Mouse (Mus musculus) T-cell, adult 2 months (primary cell): ENCODE results near the gene Obp2a.
"Not testable (repeated sequence)": the region's sequence is repeated elsewhere in the genome, so short reads cannot be mapped to it uniquely, and the experiment has no call there.

ENCODE experiments used
- DNase-seq: peaks from one replicate; pipeline ENCODE4 v3.0.0; 2022; ENCODE audit warnings: low spot score

The Obp2a gene

DNA sequence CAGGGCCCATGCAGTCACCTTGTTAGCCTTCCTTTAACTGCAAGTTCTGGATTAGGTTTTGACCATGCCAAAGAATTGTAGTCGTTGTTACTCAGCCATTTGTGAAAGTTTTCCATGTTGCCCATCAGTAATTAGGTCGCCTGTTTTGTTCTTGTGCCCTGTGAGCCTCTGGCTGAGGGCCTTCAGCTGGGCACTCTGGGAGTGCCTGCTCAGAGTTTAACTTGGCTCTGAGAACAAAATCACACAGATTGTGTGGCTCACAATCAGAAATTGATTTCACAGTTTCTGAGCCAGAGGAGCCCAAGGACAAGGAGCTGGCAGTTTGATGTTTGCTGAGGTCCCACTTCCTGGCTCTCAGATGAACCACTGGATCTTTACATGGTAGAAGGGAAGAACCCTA is 9.9 kb downstream of the Obp2a start:
- DNase-seq = not testable (repeated sequence)

- DNase-seq = not testable (repeated sequence)
Observed at GRCm38 (mm10) chr2:25711641-25712040, 11.8 kb downstream of the Obp2a start.

DNA sequence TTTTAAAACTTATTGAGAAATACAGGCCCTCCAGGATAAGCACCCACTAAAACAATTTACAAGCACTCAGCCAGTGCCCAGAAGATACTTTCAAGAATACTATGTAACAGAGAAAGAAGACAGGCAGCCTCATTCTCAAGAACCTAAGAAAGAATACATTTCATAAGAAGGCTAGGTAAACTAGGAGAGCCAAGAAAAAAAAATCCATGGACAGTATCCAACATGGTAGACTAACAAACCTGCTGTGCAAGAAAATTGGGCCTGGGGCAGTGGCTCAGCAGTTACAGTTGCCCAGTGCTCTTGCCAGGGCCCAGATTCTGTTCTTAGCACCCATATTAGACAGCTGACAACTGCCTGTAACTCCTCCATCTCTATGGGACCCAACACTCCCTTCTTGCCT is 17.4 kb downstream of the Obp2a start:
- DNase-seq = no peak

DNA sequence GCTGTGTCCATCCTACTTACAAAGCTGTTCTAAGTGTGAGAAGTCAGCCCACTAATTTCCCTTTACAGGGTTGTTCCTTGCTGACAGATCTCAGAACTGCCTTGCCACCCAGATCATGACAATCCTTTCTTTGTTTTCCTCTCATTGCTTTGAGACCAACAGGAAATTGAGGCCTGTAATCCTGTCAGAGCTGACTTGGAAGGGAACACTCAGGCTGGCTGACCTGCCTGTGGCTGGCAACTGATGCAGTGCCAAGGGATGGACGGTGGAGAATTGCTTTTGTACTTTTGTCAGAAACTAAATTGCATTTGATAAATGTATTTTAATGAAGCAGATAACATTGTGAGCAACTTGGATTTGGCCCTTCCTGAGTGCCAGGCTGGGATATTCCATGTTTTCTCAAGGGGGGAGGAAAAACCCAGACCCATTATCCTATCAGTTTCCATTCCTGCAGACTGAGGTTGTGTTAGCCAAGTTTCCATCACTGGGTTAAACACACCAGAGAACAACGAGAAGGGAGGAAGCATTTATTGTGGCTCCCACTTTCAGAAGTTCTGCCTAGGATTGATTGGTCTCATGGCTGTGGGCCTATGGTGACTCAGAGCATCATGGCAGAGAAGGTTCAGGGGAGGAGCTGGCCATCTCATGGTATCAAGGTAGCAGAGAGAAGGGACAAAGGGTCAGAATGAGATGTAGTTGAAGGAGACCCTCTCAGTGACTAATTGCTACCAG is 33.5 kb downstream of the Obp2a start:
- no peak for DNase-seq

DNA sequence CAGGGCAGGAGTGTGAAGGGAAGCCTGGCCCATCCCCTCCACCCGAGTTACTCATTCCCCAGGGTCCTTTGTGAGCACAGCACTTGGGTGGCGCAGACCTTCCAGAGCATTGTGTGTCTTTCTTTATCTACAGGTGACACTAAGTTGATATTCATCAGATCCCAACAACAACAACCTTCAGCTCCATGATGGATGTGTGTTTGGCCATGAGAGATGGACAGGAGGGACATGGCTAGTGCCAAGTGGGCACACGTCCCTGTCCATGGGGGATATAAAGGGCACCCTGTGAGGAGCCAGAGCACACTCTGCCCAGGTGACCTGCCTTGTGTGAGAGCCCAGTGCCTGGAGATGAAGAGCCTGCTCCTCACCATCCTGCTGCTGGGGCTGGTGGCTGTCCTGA is 36.9 kb downstream of the Obp2a start, which contains the start of gene Obp2b:
Gene Obp2b, plus strand, starts transcription at position 301 of the 400 bp plus-strand sequence.
- DNase-seq = not testable (repeated sequence)

DNA sequence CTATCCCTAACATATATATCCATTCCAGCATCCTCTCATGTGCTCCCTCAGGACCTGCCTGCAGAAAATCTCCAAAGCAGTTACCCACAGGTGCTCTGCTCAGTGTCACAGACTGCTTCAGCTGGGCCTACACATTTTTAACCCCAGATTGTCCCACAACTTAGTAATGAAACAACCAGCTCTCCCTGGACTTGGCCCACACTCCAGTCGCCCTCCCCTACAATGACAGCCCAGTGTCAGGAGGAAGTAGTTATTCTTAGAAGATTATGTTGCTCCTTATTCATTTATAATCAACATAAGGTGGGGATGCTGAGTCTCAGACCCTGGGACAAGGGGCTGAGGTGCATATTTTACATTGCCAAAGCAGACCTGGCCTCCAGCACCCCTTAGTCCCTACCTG is 41.8 kb downstream of the Obp2a start:
- DNase-seq = no peak
